8 mouse cellular contexts compared by ENCODE assay signal in the genomic region with DNA sequence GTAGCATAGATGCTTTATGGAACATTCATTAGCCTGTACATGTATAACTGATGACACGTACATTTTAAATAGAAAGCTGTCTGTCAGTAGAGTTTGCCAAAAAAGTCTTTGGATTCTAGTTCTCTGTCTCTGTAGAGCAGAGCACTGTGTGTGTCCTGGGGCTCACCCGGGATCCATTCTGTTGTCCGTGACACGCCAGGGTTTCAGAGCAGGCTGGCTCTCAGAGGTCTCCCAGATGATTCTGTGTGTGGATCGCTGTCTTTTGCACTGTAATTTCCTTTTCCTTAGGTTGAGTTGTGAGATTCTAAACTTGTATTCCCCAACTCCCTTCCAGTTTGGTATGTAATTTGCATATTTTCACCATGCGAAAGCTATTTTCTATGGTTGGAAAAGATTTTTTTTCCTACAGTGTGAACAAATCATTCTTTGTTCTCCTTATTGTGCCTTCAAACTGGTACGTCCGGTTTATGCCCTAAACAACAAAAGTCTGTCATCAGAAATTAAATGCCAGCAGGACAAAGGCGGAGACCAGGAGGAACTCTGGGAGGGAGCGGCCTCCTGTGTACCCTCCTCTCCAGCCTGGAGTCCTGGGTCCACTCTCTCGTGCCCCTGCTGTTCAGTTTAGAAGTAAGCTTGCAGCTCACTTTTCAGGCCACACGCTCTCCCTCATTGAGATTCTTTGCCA. TPM values are rescaled to one million over a fixed set of nuclear protein-coding genes. Genes with fewer than 3 reads are reported as not detected.
DNase-seq lines count a peak whose midpoint lies in the region; ATAC-seq and TF ChIP-seq lines count a peak whose summit lies in the region.

No protein-coding gene starts in this region.

- peaks cover 5% of the 10 kb centered on the region; the same call in 1 of the 2 replicates for H3K4me1 ChIP-seq in limb, embryonic 14.5 days (ENCODE audit: control insufficient read depth, insufficient read depth, low read length)
- 0 out of 2 replicates have a peak, but pooled peaks cover 6% of the 10 kb centered on the region for H3K4me1 ChIP-seq in stomach, embryonic 16.5 days (ENCODE audit: control insufficient read depth, insufficient read depth, low read length)

- H3K4me3 ChIP-seq in limb, embryonic 14.5 days (replicated peaks; ENCODE audit: low read length), result no peak overlapping the region
- H3K4me3 ChIP-seq in stomach, embryonic 16.5 days (replicated peaks; ENCODE audit: low read length), result no peak overlapping the region

- no peak for TF ChIP-seq POLR2A in limb, embryonic 14.5 days (IDR thresholded peaks at IDR 0.05; ENCODE audit: borderline replicate concordance, extremely low read depth, insufficient read depth, insufficient read length)

- no peaks in the 10 kb centered on the region for H3K36me3 ChIP-seq in limb, embryonic 14.5 days (ENCODE audit: control insufficient read depth, insufficient read depth, low read length)
- no peaks in the 10 kb centered on the region for H3K36me3 ChIP-seq in stomach, embryonic 16.5 days (ENCODE audit: control insufficient read depth, insufficient read depth, low read length)

- 63% methylated on average over 12 of the region's 12 CpGs for WGBS in limb, embryonic 14.5 days
- WGBS in stomach, embryonic 16.5 days, result 57% methylated on average over 12 of the region's 12 CpGs

- 0 out of 2 replicates have a peak overlapping the region, but pooled peaks have one; percentile 17 for H3K9ac ChIP-seq in limb, embryonic 14.5 days (ENCODE audit: low read depth, low read length, severe bottlenecking)
- no peak overlapping the region; the same call in 1 of the 2 replicates for H3K9ac ChIP-seq in stomach, embryonic 16.5 days (ENCODE audit: low read length)

- H3K4me2 ChIP-seq in limb, embryonic 14.5 days (replicated peaks; ENCODE audit: low read depth, low read length, severe bottlenecking), result no peak overlapping the region
- peak overlapping the region; percentile 14; the same call in 1 of the 2 replicates for H3K4me2 ChIP-seq in stomach, embryonic 16.5 days (ENCODE audit: low read depth, low read length)

- ATAC-seq in limb, embryonic 14.5 days (ENCODE audit: low FRiP score, low read depth), result no peak
- peak; percentile 56; the same call in 1 of the 2 replicates for ATAC-seq in stomach, embryonic 16.5 days (ENCODE audit: insufficient read depth, low FRiP score)

- no peaks in the 10 kb centered on the region for H3K9me3 ChIP-seq in limb, embryonic 14.5 days (ENCODE audit: control insufficient read depth, low read length)
- no peaks in the 10 kb centered on the region for H3K9me3 ChIP-seq in stomach, embryonic 16.5 days (replicated peaks; ENCODE audit: control insufficient read depth, low read length)

- H3K27me3 ChIP-seq in limb, embryonic 14.5 days (ENCODE audit: control insufficient read depth, insufficient read depth, low read length), result no peaks in the 10 kb centered on the region
- H3K27me3 ChIP-seq in stomach, embryonic 16.5 days (ENCODE audit: control insufficient read depth, insufficient read depth, low read length), result no peaks in the 10 kb centered on the region

- H3K27ac ChIP-seq in limb, embryonic 14.5 days (replicated peaks; ENCODE audit: low read depth, low read length), result no peak overlapping the region
- H3K27ac ChIP-seq in stomach, embryonic 16.5 days (ENCODE audit: low read length), result peak overlapping the region; percentile 66

- DNase-seq in adrenal gland, postnatal 14 days, result peak; percentile 13
- no peak for DNase-seq in adrenal gland, postnatal 10 days
- peak; percentile 10 for DNase-seq in right cerebral cortex, postnatal 4 days
- DNase-seq in right cerebral cortex, postnatal 14 days, result no peak
- DNase-seq in limb, embryonic 14.5 days (ENCODE audit: low spot score), result no peak
- no peak for DNase-seq in natural killer cell, adult 2 months (ENCODE audit: low spot score in 2 of 2)
- no peak for DNase-seq in adrenal gland, postnatal 4 days (ENCODE audit: low spot score in 2 of 2)

RNA-seq across cellular contexts. Expression of a gene that starts 39.4 kb away (rescaled TPM):
- 39.2 and 40.5 TPM in 2 replicates for total RNA-seq in adrenal gland, postnatal 14 days (2021)
- total RNA-seq in adrenal gland, postnatal 10 days (2021), result 10 to 100 TPM; 33.5 to 40.0 TPM
- polyA plus RNA-seq in limb, embryonic 14.5 days (2012; rRNA removed), result 22.2 and 26.6 TPM in 2 replicates
- polyA plus RNA-seq in limb, embryonic 14.5 days (2014; fragmentation: Nextera tagmentation; extraction: Ambion mirVana), result 28.2 and 32.1 TPM in 2 replicates
- polyA plus RNA-seq in stomach, embryonic 16.5 days (2015; fragmentation: Nextera tagmentation; extraction: Ambion mirVana), result 21.2 and 22.2 TPM in 2 replicates
- 10 to 100 TPM; 43.8 to 43.9 TPM for total RNA-seq in adrenal gland, postnatal 4 days (2021)

Comparison
In these comparisons a context has a peak if more than half of its experiments do, and no peak if none do; other contexts are left out.
1. DNase-seq: peak in adrenal gland, postnatal 14 days (single experiment) and right cerebral cortex, postnatal 4 days (single experiment); none in adrenal gland, postnatal 10 days (single experiment), right cerebral cortex, postnatal 14 days (single experiment), limb, embryonic 14.5 days (single experiment), natural killer cell, adult 2 months (0 of 2) and adrenal gland, postnatal 4 days (0 of 2).